Mouse (Mus musculus): ENCODE measurements around the gene Map6. TPM values are rescaled to one million over a fixed set of nuclear protein-coding genes. Genes with fewer than 3 reads are reported as not detected.
A peak's percentile ranks its signal among the peaks of the same experiment; 100 is the strongest.

Gene Map6
- polyA plus RNA-seq, 1 experiment from 2014 or later = 3.5 TPM

GRCm38 (mm10) chr7:99232571-99232970, 34.7 kb upstream of the Map6 start:
- Histone ChIP-seq H3K36me3 (ENCODE audit: control insufficient read depth, insufficient read depth, low read length) (no peaks in the 10 kb centered on the region), H3K4me1 (ENCODE audit: control insufficient read depth, insufficient read depth, low read length) (peaks cover 16% of the 10 kb centered on the region; the same call in 1 of the 2 replicates), H3K9me3 (ENCODE audit: control insufficient read depth, low read length) (no peaks in the 10 kb centered on the region), H3K9ac (ENCODE audit: low read depth, low read length) (no peak overlapping the region), H3K4me3 (ENCODE audit: low read length) (no peak overlapping the region), H3K4me2 (ENCODE audit: low read depth, low read length) (no peak overlapping the region), H3K27ac (ENCODE audit: low read length) (no peak overlapping the region), H3K27me3 (replicated peaks; ENCODE audit: control insufficient read depth, insufficient read depth, low read length) (no peaks in the 10 kb centered on the region)
- 70% methylated on average over 6 of the region's 6 CpGs for WGBS
- ATAC-seq = no peak

GRCm38 (mm10) chr7:99234916-99235315, 32.3 kb upstream of the Map6 start:
- Histone ChIP-seq H3K9me3 (ENCODE audit: control insufficient read depth, low read length) (no peaks in the 10 kb centered on the region), H3K4me2 (ENCODE audit: low read depth, low read length) (no peak overlapping the region), H3K36me3 (ENCODE audit: control insufficient read depth, insufficient read depth, low read length) (no peaks in the 10 kb centered on the region), H3K27me3 (replicated peaks; ENCODE audit: control insufficient read depth, insufficient read depth, low read length) (no peaks in the 10 kb centered on the region), H3K27ac (ENCODE audit: low read length) (no peak overlapping the region), H3K9ac (ENCODE audit: low read depth, low read length) (no peak overlapping the region), H3K4me1 (ENCODE audit: control insufficient read depth, insufficient read depth, low read length) (peaks cover 11% of the 10 kb centered on the region; the same call in 1 of the 2 replicates), H3K4me3 (ENCODE audit: low read length) (no peak overlapping the region)
- ATAC-seq = no peak
- WGBS = 48% methylated on average over 2 of the region's 2 CpGs

GRCm38 (mm10) chr7:99235657-99236056, 31.6 kb upstream of the Map6 start:
- no peak for ATAC-seq
- Histone ChIP-seq H3K4me3 (ENCODE audit: low read length) (no peak overlapping the region), H3K9me3 (ENCODE audit: control insufficient read depth, low read length) (no peaks in the 10 kb centered on the region), H3K36me3 (ENCODE audit: control insufficient read depth, insufficient read depth, low read length) (no peaks in the 10 kb centered on the region), H3K27ac (ENCODE audit: low read length) (no peak overlapping the region), H3K27me3 (replicated peaks; ENCODE audit: control insufficient read depth, insufficient read depth, low read length) (no peaks in the 10 kb centered on the region), H3K4me1 (ENCODE audit: control insufficient read depth, insufficient read depth, low read length) (peaks cover 11% of the 10 kb centered on the region; the same call in 1 of the 2 replicates), H3K9ac (ENCODE audit: low read depth, low read length) (no peak overlapping the region), H3K4me2 (ENCODE audit: low read depth, low read length) (no peak overlapping the region)
- WGBS = 77% methylated on average over 2 of the region's 2 CpGs

GRCm38 (mm10) chr7:99236888-99237660, 30.2 kb upstream of the Map6 start:
- Histone ChIP-seq H3K4me3 (ENCODE audit: low read length) (peak overlapping the region; percentile 55), H3K4me1 (ENCODE audit: control insufficient read depth, insufficient read depth, low read length) (peaks cover 11% of the 10 kb centered on the region; the same call in 1 of the 2 replicates), H3K27ac (ENCODE audit: low read length) (peak overlapping the region; percentile 76), H3K36me3 (ENCODE audit: control insufficient read depth, insufficient read depth, low read length) (no peaks in the 10 kb centered on the region), H3K9me3 (ENCODE audit: control insufficient read depth, low read length) (no peaks in the 10 kb centered on the region), H3K27me3 (replicated peaks; ENCODE audit: control insufficient read depth, insufficient read depth, low read length) (no peaks in the 10 kb centered on the region), H3K9ac (ENCODE audit: low read depth, low read length) (peak overlapping the region; percentile 73), H3K4me2 (ENCODE audit: low read depth, low read length) (peak overlapping the region; percentile 56)
- WGBS = 44% methylated on average over 8 of the region's 8 CpGs
- ATAC-seq = no peak

- peaks cover 11% of the 10 kb centered on the region; the same call in 1 of the 2 replicates for H3K4me1 ChIP-seq (ENCODE audit: control insufficient read depth, insufficient read depth, low read length)
- no peaks in the 10 kb centered on the region for H3K27me3 ChIP-seq (replicated peaks; ENCODE audit: control insufficient read depth, insufficient read depth, low read length)
- H3K9me3 ChIP-seq (ENCODE audit: control insufficient read depth, low read length) = no peaks in the 10 kb centered on the region
- peak within 1 kb of the TSS; percentile 56 for H3K4me2 ChIP-seq (ENCODE audit: low read depth, low read length)
- peak within 1 kb of the TSS; percentile 76 for H3K27ac ChIP-seq (ENCODE audit: low read length)
- H3K9ac ChIP-seq (ENCODE audit: low read depth, low read length) = peak within 1 kb of the TSS; percentile 73
- ATAC-seq = peak; percentile 97
- WGBS = 6% methylated on average over 13 of the region's 13 CpGs
- H3K36me3 ChIP-seq (ENCODE audit: control insufficient read depth, insufficient read depth, low read length) = no peaks in the 10 kb centered on the region
- peak within 1 kb of the TSS; percentile 55 for H3K4me3 ChIP-seq (ENCODE audit: low read length)
Measured at GRCm38 (mm10) chr7:99238417-99238816, 28.8 kb upstream of the Map6 start, which contains the start of gene Mogat2. Mogat2 (minus strand) TSS chr7:99238619.

- H3K9ac ChIP-seq (ENCODE audit: low read depth, low read length) = no peak overlapping the region
- H3K36me3 ChIP-seq (ENCODE audit: control insufficient read depth, insufficient read depth, low read length) = no peaks in the 10 kb centered on the region
- no peaks in the 10 kb centered on the region for H3K27me3 ChIP-seq (replicated peaks; ENCODE audit: control insufficient read depth, insufficient read depth, low read length)
- no peak overlapping the region for H3K4me2 ChIP-seq (ENCODE audit: low read depth, low read length)
- H3K4me1 ChIP-seq (ENCODE audit: control insufficient read depth, insufficient read depth, low read length) = peaks cover 6% of the 10 kb centered on the region; the same call in 1 of the 2 replicates
- H3K27ac ChIP-seq (ENCODE audit: low read length) = no peak overlapping the region
- ATAC-seq = no peak
- WGBS = 93% methylated on average over 11 of the region's 11 CpGs
- H3K4me3 ChIP-seq (ENCODE audit: low read length) = no peak overlapping the region
- H3K9me3 ChIP-seq (ENCODE audit: control insufficient read depth, low read length) = no peaks in the 10 kb centered on the region
Measured at GRCm38 (mm10) chr7:99242097-99242496, 25.1 kb upstream of the Map6 start.

- 45% methylated on average over 5 of the region's 5 CpGs for WGBS
- Histone ChIP-seq H3K4me1 (ENCODE audit: control insufficient read depth, insufficient read depth, low read length) (peaks cover 4% of the 10 kb centered on the region; the same call in 1 of the 2 replicates), H3K27ac (ENCODE audit: low read length) (no peak overlapping the region), H3K9ac (ENCODE audit: low read depth, low read length) (no peak overlapping the region), H3K4me2 (ENCODE audit: low read depth, low read length) (no peak overlapping the region), H3K4me3 (ENCODE audit: low read length) (no peak overlapping the region), H3K36me3 (ENCODE audit: control insufficient read depth, insufficient read depth, low read length) (no peaks in the 10 kb centered on the region), H3K9me3 (ENCODE audit: control insufficient read depth, low read length) (no peaks in the 10 kb centered on the region), H3K27me3 (replicated peaks; ENCODE audit: control insufficient read depth, insufficient read depth, low read length) (no peaks in the 10 kb centered on the region)
- ATAC-seq = no peak
Measured at GRCm38 (mm10) chr7:99248157-99248742, 19.0 kb upstream of the Map6 start.

- no peaks in the 10 kb centered on the region for H3K27me3 ChIP-seq (replicated peaks; ENCODE audit: control insufficient read depth, insufficient read depth, low read length)
- no peak overlapping the region for H3K27ac ChIP-seq (ENCODE audit: low read length)
- no peaks in the 10 kb centered on the region for H3K36me3 ChIP-seq (ENCODE audit: control insufficient read depth, insufficient read depth, low read length)
- no peaks in the 10 kb centered on the region for H3K9me3 ChIP-seq (ENCODE audit: control insufficient read depth, low read length)
- H3K9ac ChIP-seq (ENCODE audit: low read depth, low read length) = peak overlapping the region; percentile 59
- 2% methylated on average over 44 of the region's 44 CpGs for WGBS
- peaks cover 4% of the 10 kb centered on the region; the same call in 1 of the 2 replicates for H3K4me1 ChIP-seq (ENCODE audit: control insufficient read depth, insufficient read depth, low read length)
- H3K4me3 ChIP-seq (ENCODE audit: low read length) = peak overlapping the region; percentile 44
- peak overlapping the region; percentile 67 for H3K4me2 ChIP-seq (ENCODE audit: low read depth, low read length)
- ATAC-seq = peak; percentile 27; the same call in 1 of the 2 replicates
Measured at GRCm38 (mm10) chr7:99248906-99249581, 18.2 kb upstream of the Map6 start.

GRCm38 (mm10) chr7:99249582-99249911, 17.7 kb upstream of the Map6 start:
- H3K27me3 ChIP-seq (replicated peaks; ENCODE audit: control insufficient read depth, insufficient read depth, low read length) = no peaks in the 10 kb centered on the region
- H3K4me1 ChIP-seq (ENCODE audit: control insufficient read depth, insufficient read depth, low read length) = peaks cover 4% of the 10 kb centered on the region; the same call in 1 of the 2 replicates
- no peak overlapping the region for H3K27ac ChIP-seq (ENCODE audit: low read length)
- peak; percentile 62 for ATAC-seq
- H3K9me3 ChIP-seq (ENCODE audit: control insufficient read depth, low read length) = no peaks in the 10 kb centered on the region
- H3K9ac ChIP-seq (ENCODE audit: low read depth, low read length) = peak overlapping the region; percentile 59; the same call in 1 of the 2 replicates
- WGBS = 3% methylated on average over 10 of the region's 10 CpGs
- no peaks in the 10 kb centered on the region for H3K36me3 ChIP-seq (ENCODE audit: control insufficient read depth, insufficient read depth, low read length)
- H3K4me2 ChIP-seq (ENCODE audit: low read depth, low read length) = peak overlapping the region; percentile 67
- peak overlapping the region; percentile 44 for H3K4me3 ChIP-seq (ENCODE audit: low read length)
